Mouse (Mus musculus) gastrocnemius, postnatal 25 days (tissue): ENCODE data around the gene Hoxb4. TPM values are rescaled to one million over a fixed set of nuclear protein-coding genes. Genes with fewer than 3 reads are reported as not detected.
A peak's percentile ranks its signal among the peaks of the same experiment; 100 is the strongest.

ENCODE experiments used
- DNase-seq: peaks from one replicate; pipeline ENCODE4 v3.0.0; 2022
- microRNA-seq, 2 experiments: library from miRNA; unstranded; fragments of <30 nt; microRNA quantifications; one replicate each; pipeline ENCODE4 v1.2.0; 2021; ENCODE audit warnings: borderline replicate concordance in 2 of 2
- total RNA-seq, 2 experiments: library from RNA; stranded (reverse); gene quantifications; 1 replicate in 1 of 2; 2 replicates in 1 of 2; pipeline ENCODE4 v1.2.3; 2021

The Hoxb4 gene
- total RNA-seq, 2 experiments from 2014 or later, result 0.24 to 0.38 TPM

GRCm38 (mm10) chr11:96350341-96350624 is 32.2 kb downstream of the Hoxb4 start, which contains the start of gene Hoxb2:
TSS of gene Hoxb2 (plus strand) at chr11:96350525.
- DNase-seq, result no peak

- no peak for DNase-seq
These were observed 32.7 kb downstream of the Hoxb4 start for GRCm38 (mm10) chr11:96350791-96351190.

DNA sequence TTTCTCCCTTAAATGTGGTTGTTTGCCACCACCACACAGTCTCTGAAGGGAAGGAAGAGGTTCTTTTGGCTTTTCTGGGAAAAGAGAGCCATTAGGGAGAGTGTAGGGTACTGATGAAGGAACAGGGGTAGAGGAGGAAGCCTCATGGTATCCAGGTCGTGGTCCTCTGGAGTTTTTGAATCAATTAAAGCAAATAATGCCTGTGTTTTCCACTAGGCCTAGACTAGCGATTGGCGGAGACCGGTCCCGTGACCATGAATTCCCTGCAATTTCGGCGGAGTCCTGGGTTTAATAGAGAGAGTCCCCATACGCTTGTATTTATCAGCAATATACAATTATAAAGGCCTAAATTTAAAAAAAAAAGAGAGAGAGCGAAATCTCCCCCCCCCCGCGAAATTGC is 33.2 kb downstream of the Hoxb4 start:
- no peak for DNase-seq

GRCm38 (mm10) chr11:96351831-96352230 is 33.8 kb downstream of the Hoxb4 start:
- DNase-seq, result no peak

DNA sequence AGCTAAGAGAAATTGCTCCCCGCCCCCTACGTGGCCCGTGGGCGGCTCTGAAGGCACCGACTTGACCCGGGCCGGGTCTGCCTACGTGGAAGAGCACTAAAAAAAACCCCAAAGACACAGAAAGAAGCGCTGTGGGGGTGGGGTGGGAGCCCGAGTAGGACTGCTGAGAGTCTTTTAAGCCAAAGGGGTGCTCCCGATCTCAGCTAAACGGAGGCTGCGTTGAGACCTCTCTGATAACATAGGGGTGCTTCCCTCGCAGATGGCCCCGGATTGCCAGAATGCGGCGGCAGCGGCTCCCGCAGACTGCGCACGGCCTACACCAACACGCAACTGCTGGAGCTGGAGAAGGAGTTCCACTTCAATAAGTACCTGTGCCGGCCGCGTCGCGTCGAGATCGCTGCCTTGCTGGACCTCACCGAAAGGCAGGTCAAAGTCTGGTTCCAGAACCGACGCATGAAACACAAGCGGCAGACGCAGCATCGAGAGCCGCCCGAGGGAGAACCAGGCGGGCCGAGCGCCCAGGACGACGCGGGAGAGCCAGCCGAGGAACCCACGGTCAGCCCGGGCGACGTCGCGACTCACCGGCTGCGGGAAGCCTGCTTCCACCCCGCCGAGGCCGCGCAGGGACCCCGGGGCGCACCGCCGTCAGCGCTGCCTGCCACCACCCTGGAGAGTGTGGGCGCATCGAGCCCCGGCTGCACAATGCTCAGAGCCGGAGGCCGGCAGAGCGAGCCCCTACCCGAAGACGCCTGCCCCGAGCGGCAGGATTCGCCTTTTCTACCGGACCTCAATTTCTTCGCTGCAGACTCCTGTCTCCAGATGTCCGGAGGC is 34.8 kb downstream of the Hoxb4 start:
- DNase-seq, result peak; percentile 4

- peak; percentile 8 for DNase-seq
These were observed 35.4 kb downstream of the Hoxb4 start for GRCm38 (mm10) chr11:96353522-96353841.

DNA sequence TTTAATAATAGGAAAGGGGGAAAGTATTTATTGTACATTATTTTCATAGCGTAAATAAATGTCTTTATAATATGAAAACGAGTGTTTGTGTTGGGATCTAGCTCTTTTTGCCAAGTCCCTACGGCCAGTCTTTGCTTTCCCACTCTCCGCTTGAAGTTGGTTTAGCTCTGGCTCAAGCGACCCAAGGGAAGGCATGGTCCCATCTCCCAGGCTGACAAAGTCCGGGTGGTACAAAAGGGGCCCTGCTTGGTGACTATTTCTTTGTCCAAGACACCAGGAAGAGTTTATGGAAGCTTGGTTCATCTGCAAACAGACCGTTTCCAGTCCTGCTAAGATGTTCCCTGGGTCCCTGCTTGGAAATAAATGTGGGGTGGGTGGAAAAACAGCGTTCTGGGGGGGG is 35.9 kb downstream of the Hoxb4 start:
- peak; percentile 3 for DNase-seq

DNA sequence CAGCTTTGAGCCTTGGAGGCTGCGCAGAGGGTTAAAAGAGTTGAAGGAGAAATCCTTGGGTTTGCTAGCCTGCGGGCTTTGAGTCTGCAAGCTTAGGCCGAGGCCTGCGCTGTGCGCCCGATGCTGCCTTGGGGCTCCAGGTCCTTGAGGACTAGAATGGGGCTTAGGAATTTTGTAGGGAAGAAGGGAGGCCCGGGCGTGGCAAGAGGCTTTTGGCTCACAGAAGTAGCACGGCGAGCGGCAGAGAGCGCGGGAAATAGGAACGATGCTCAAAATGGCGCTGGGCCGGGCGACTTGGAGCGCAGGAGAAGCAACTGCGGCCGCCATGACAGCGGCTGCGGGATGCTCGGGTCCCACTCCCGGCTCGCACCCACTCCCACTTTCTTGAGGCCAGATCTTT is 36.3 kb downstream of the Hoxb4 start:
- DNase-seq, result peak; percentile 4

DNA sequence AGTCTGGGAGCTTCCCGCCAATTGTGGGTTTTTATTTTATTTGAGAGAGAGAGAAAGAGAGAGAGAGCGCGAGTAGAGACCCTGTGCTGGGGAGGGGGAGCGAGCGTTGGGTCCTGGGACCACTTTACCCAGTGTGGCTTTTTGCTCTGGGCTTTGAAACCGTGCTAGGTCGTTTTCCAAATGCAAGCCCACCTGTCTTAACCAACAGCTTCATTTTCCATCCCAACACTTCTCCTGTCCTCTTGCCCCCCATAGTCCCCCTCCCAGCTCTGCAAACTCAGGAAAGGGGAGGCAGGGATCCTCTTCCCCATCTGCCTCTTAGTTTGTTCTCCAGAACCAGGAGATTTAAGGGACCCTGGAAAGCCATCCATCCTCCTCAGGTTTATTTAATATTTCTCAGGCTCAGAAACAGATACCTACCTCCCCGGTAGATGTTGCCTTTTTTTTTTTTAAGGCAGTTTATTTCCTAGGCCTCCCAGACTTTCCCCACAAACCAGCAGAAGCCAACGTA is 36.8 kb downstream of the Hoxb4 start:
- DNase-seq, result no peak

DNA sequence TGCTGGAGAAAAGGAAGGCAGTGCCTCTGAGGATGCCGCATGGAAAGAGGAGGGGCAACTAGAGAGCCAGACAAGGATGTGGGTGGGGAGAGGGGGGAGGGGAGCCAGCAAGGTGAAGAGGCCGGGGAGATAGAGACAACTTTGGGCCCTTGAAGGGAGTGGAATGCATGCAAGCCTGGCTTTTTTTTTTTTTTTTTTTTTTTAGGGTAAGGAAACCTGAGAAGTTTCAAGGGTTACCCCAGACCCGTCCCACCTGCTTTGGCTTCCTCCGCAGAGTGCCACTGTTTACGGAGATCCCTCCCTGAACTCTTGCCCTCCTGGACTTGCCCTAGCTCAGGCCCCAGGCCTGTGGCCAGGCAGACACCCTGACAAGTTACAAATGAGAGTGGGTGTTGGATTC is 45.7 kb downstream of the Hoxb4 start:
- no peak for DNase-seq

- no peak for DNase-seq
These were observed 47.5 kb downstream of the Hoxb4 start, which contains the start of gene Hoxb1 for GRCm38 (mm10) chr11:96365441-96366091. TSS of gene Hoxb1 (plus strand) at chr11:96365752.

GRCm38 (mm10) chr11:96366092-96367041 is 48.3 kb downstream of the Hoxb4 start:
- no peak for DNase-seq

DNA sequence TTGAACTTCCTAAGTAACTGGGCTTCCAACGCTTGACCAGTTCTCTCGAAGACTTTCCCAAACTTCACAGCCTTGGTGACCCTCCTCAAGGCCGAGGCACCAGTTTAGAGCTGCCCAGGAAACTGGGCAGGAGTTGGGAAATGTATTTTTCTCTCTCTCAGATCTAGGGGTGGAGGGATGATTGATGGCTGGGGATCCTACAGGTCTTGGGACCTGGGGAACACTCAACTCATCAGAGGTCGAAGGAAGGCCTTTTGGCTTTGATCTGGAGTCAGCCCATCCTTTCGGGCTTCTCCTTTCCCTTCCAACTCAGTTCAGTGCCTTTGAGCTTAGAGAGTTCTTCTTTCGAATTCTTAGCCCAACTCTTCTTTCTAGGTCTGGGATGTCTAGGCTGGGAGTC is 49.1 kb downstream of the Hoxb4 start:
- DNase-seq, result no peak

- no peak for DNase-seq
These were observed 50.6 kb downstream of the Hoxb4 start for GRCm38 (mm10) chr11:96368686-96369085.

DNA sequence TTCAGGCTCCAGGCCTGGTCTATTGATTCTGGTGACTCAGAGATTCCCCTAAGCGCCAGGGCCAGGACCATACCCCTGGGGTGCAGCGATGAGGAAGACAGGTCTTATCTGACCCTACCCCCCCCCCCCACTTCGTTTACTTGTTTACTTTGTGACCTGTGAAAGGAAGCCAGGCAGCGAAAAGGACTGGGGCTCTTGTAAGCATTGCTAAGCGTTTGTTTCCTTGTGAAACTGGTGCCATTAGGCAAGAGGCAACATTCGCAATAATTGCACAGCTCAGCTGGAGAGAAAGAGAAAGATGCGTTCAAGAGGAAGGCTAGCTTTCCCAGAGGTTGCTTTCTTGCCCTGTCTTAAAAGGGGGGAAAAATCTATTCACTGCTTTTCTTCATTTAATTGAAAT is 51.1 kb downstream of the Hoxb4 start:
- DNase-seq, result no peak

Small RNA genes within 50 kb of the gene (microRNA-seq; reads per million reads assigned to microRNA genes)
- gene Mir10a, result 5,674 to 7,325 reads per million in 2 experiments

Other genes starting within 250 kb of the Hoxb4 start
- gene Atp5g1, start 242.6 kb upstream of the Hoxb4 start, total RNA-seq, result 1,000 to 10,000 TPM; 1,455 to 1,686 TPM
- not detected for gene Calcoco2, start 206.3 kb upstream of the Hoxb4 start, total RNA-seq
- gene Ttll6, start 184.5 kb upstream of the Hoxb4 start, total RNA-seq, result not detected
- gene Hoxb13, start 124.0 kb upstream of the Hoxb4 start, total RNA-seq, result not detected
- gene Hoxb9, start 46.8 kb upstream of the Hoxb4 start, total RNA-seq, result under 1 TPM; 0.15 to 0.19 TPM
- gene Hoxb8, start 36.4 kb upstream of the Hoxb4 start, total RNA-seq, result under 1 TPM; 0.28 to 0.46 TPM
- gene Hoxb7, start 31.6 kb upstream of the Hoxb4 start, total RNA-seq, result 1 to 10 TPM in 1 of 2 experiments, under 1 TPM in 1; 0.28 to 1.1 TPM
- gene Hoxb6, start 25.8 kb upstream of the Hoxb4 start, total RNA-seq, result under 1 TPM; 0.31 to 0.62 TPM
- under 1 TPM; 0.38 to 0.64 TPM for gene Hoxb5, start 14.9 kb upstream of the Hoxb4 start, total RNA-seq
- gene Hoxb3, start 5.1 kb downstream of the Hoxb4 start, total RNA-seq, result under 1 TPM; 0.43 to 0.78 TPM
- under 1 TPM; 0.15 to 0.24 TPM for gene Hoxb2, start 32.3 kb downstream of the Hoxb4 start, total RNA-seq
- not detected for gene Hoxb1, start 47.5 kb downstream of the Hoxb4 start, total RNA-seq
- gene Skap1, start 146.3 kb downstream of the Hoxb4 start, total RNA-seq, result under 1 TPM in 1 of 2 experiments, not detected in 1; 0.24 TPM